Mouse (Mus musculus): ENCODE data around the gene Mrpl44. TPM values are rescaled to one million over a fixed set of nuclear protein-coding genes. Genes with fewer than 3 reads are reported as not detected.

Gene Mrpl44
- total RNA-seq (2014; rRNA removed; ENCODE audit: low replicate concordance) (49.6 and 70.6 TPM in 2 replicates), polyA plus RNA-seq (2015; fragmentation: Nextera tagmentation; extraction: Ambion mirVana) (57.2 and 61.3 TPM in 2 replicates)

DNA sequence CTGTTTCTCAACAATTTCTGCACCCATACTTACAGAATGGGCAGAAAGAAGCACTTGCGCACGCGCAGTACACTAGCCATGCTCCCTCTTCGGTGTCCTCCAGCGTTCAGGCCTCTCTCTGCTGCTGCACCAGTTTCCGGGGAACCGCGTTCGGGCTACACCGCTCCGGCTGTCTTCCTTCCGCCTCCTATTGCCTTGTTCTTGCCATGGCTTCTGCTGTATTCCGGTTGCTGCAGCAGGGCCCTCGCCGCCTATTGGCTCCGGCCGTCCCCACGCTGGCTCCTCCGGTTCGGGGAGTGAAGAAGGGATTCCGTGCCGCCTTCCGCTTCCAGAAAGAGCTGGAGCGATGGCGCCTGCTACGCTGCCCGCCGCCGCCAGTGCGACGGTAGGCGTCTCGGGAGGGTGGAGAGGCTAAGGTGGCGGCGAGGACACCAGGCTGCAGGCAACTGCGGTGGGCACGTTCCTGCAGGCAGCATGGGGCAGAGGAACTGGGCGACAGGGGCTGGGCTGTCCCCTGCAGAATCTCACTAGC is at the start of gene Mrpl44, which contains the start of gene Wdfy1:
TSS of gene Mrpl44 (plus strand) at position 92 of the 532 bp plus-strand sequence.
TSS of gene Wdfy1 (minus strand) at position 217 of the 532 bp plus-strand sequence.
- no peaks in the 10 kb centered on the region for H3K9me3 ChIP-seq (replicated peaks; ENCODE audit: control insufficient read depth, low read length)
- no peaks in the 10 kb centered on the region for H3K4me1 ChIP-seq (ENCODE audit: control insufficient read depth, insufficient read depth)
- H3K4me2 ChIP-seq (ENCODE audit: low read depth, low read length), result peak within 1 kb of the TSS; percentile 75
- ATAC-seq (ENCODE audit: insufficient read depth, low read depth) (peak; percentile 100), DNase-seq (ENCODE audit: low spot score) (peak; percentile 96)
- H3K27me3 ChIP-seq (ENCODE audit: control insufficient read depth, insufficient read depth, low read length), result no peaks in the 10 kb centered on the region
- under 1% methylated on average over 38 of the region's 38 CpGs for WGBS
- peak within 1 kb of the TSS; percentile 72 for H3K4me3 ChIP-seq (ENCODE audit: low read depth, low read length)
- peak within 1 kb of the TSS; percentile 84 for H3K27ac ChIP-seq (ENCODE audit: low read depth)
- peaks cover 30% of the 10 kb centered on the region for H3K36me3 ChIP-seq (replicated peaks; ENCODE audit: control insufficient read depth, insufficient read depth, low read length)
- TF ChIP-seq EP300 (IDR thresholded peaks at IDR 0.05; ENCODE audit: low read depth), result no peak
- TF ChIP-seq CTCF (IDR thresholded peaks at IDR 0.05; ENCODE audit: low read depth), result peak; percentile 13; the same call in 1 of the 2 replicates
- H3K9ac ChIP-seq (replicated peaks; ENCODE audit: low read depth, low read length), result peak within 1 kb of the TSS; percentile 72

- Histone ChIP-seq H3K4me1 (ENCODE audit: control insufficient read depth, insufficient read depth) (no peaks in the 10 kb centered on the region), H3K9me3 (replicated peaks; ENCODE audit: control insufficient read depth, low read length) (no peaks in the 10 kb centered on the region), H3K36me3 (replicated peaks; ENCODE audit: control insufficient read depth, insufficient read depth, low read length) (peaks cover 18% of the 10 kb centered on the region), H3K9ac (replicated peaks; ENCODE audit: low read depth, low read length) (no peak overlapping the region), H3K27ac (ENCODE audit: low read depth) (no peak overlapping the region), H3K4me2 (ENCODE audit: low read depth, low read length) (no peak overlapping the region), H3K4me3 (ENCODE audit: low read depth, low read length) (no peak overlapping the region), H3K27me3 (ENCODE audit: control insufficient read depth, insufficient read depth, low read length) (no peaks in the 10 kb centered on the region)
- TF ChIP-seq CTCF (IDR thresholded peaks at IDR 0.05; ENCODE audit: low read depth), result no peak
- TF ChIP-seq EP300 (IDR thresholded peaks at IDR 0.05; ENCODE audit: low read depth), result no peak
- ATAC-seq (ENCODE audit: insufficient read depth, low read depth) (no peak), DNase-seq (ENCODE audit: low spot score) (no peak)
- 71% methylated on average over 5 of the region's 5 CpGs for WGBS
Observed at GRCm38 (mm10) chr1:79734794-79735193, 41.0 kb upstream of the Mrpl44 start.

GRCm38 (mm10) chr1:79736408-79736807 is 39.4 kb upstream of the Mrpl44 start:
- no peak for ATAC-seq (ENCODE audit: insufficient read depth, low read depth)
- Histone ChIP-seq H3K27ac (ENCODE audit: low read depth) (no peak overlapping the region), H3K9ac (replicated peaks; ENCODE audit: low read depth, low read length) (no peak overlapping the region), H3K4me3 (ENCODE audit: low read depth, low read length) (no peak overlapping the region), H3K4me2 (ENCODE audit: low read depth, low read length) (no peak overlapping the region), H3K4me1 (ENCODE audit: control insufficient read depth, insufficient read depth) (no peaks in the 10 kb centered on the region; the same call in 1 of the 2 replicates), H3K36me3 (replicated peaks; ENCODE audit: control insufficient read depth, insufficient read depth, low read length) (peaks cover 19% of the 10 kb centered on the region), H3K9me3 (replicated peaks; ENCODE audit: control insufficient read depth, low read length) (no peaks in the 10 kb centered on the region), H3K27me3 (ENCODE audit: control insufficient read depth, insufficient read depth, low read length) (no peaks in the 10 kb centered on the region)
- WGBS, result 84% methylated on average over 3 of the region's 3 CpGs
- no peak for DNase-seq (ENCODE audit: low spot score)
- TF ChIP-seq EP300 (IDR thresholded peaks at IDR 0.05; ENCODE audit: low read depth) (no peak), CTCF (IDR thresholded peaks at IDR 0.05; ENCODE audit: low read depth) (no peak)

GRCm38 (mm10) chr1:79739726-79740125 is 36.1 kb upstream of the Mrpl44 start:
- ATAC-seq (ENCODE audit: insufficient read depth, low read depth) (no peak), DNase-seq (ENCODE audit: low spot score) (no peak)
- no peaks in the 10 kb centered on the region; the same call in 1 of the 2 replicates for H3K4me1 ChIP-seq (ENCODE audit: control insufficient read depth, insufficient read depth)
- peaks cover 12% of the 10 kb centered on the region; the same call in 1 of the 2 replicates for H3K36me3 ChIP-seq (replicated peaks; ENCODE audit: control insufficient read depth, insufficient read depth, low read length)
- no peak overlapping the region for H3K27ac ChIP-seq (ENCODE audit: low read depth)
- no peak overlapping the region for H3K4me3 ChIP-seq (ENCODE audit: low read depth, low read length)
- H3K9me3 ChIP-seq (replicated peaks; ENCODE audit: control insufficient read depth, low read length), result no peaks in the 10 kb centered on the region
- H3K27me3 ChIP-seq (ENCODE audit: control insufficient read depth, insufficient read depth, low read length), result no peaks in the 10 kb centered on the region
- no peak overlapping the region for H3K9ac ChIP-seq (replicated peaks; ENCODE audit: low read depth, low read length)
- no peak for TF ChIP-seq CTCF (IDR thresholded peaks at IDR 0.05; ENCODE audit: low read depth)
- no peak for TF ChIP-seq EP300 (IDR thresholded peaks at IDR 0.05; ENCODE audit: low read depth)
- H3K4me2 ChIP-seq (ENCODE audit: low read depth, low read length), result no peak overlapping the region
- WGBS, result 88% methylated on average over 2 of the region's 2 CpGs

DNA sequence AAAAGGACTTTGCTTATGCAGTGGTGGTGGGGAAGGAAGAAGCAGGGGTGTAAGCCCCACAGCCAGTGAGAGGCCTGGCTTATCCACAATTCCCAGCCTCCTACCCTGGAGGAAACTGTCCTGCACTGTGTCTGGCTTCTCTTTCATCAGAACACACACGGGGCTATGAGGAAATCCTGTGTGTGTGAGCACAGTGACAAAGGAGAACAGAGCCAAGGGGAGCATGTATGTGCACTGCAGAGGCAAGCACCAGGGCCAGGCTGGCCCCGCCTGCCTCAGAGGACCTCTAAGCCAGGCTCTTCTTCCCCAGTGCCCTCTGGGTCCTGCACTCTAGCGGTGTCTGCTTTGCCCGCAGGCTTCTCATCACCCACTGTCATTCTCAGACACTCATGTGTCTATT is 34.8 kb upstream of the Mrpl44 start:
- no peak overlapping the region for H3K4me2 ChIP-seq (ENCODE audit: low read depth, low read length)
- no peak overlapping the region for H3K9ac ChIP-seq (replicated peaks; ENCODE audit: low read depth, low read length)
- ATAC-seq (ENCODE audit: insufficient read depth, low read depth) (peak; percentile 30; the same call in 1 of the 2 replicates), DNase-seq (ENCODE audit: low spot score) (no peak)
- no peaks in the 10 kb centered on the region for H3K27me3 ChIP-seq (ENCODE audit: control insufficient read depth, insufficient read depth, low read length)
- peaks cover 12% of the 10 kb centered on the region; the same call in 1 of the 2 replicates for H3K36me3 ChIP-seq (replicated peaks; ENCODE audit: control insufficient read depth, insufficient read depth, low read length)
- no peak overlapping the region for H3K27ac ChIP-seq (ENCODE audit: low read depth)
- no peaks in the 10 kb centered on the region; the same call in 1 of the 2 replicates for H3K4me1 ChIP-seq (ENCODE audit: control insufficient read depth, insufficient read depth)
- 63% methylated on average over 4 of the region's 4 CpGs for WGBS
- TF ChIP-seq EP300 (IDR thresholded peaks at IDR 0.05; ENCODE audit: low read depth), result no peak
- H3K9me3 ChIP-seq (replicated peaks; ENCODE audit: control insufficient read depth, low read length), result no peaks in the 10 kb centered on the region
- no peak overlapping the region for H3K4me3 ChIP-seq (ENCODE audit: low read depth, low read length)
